Mouse (Mus musculus): ENCODE measurements around the gene Ppp1r36.
A peak's percentile ranks its signal among the peaks of the same experiment; 100 is the strongest.

The Ppp1r36 gene

GRCm38 (mm10) chr12:76417433-76417854 is at the start of gene Ppp1r36:
Gene Ppp1r36 (plus strand): TSS chr12:76417538.
- no peak for DNase-seq (ENCODE audit: extremely low read depth, low read depth)

- DNase-seq (ENCODE audit: extremely low read depth, low read depth), result no peak
These were observed 49.0 kb upstream of the Ppp1r36 start for GRCm38 (mm10) chr12:76368201-76368789.

DNA sequence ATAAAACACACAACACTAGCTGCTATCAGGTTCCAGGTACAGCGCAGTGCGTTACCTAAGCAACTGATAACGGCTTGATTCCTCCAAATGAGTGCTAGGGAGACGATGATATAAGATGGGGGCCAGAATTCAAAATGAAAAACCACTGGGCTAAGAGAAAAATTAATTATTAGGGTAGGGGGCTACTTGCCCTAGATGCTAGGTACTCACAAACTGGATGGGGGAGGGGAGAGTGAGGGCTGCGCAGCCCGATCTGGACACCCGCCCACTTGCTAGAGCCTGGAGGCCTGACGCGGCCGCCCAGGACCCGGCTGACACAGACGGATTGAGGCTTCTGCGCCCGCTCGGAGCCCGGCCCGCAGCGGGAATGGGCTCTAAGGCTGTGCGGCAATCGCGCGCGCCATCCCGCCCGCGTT is 48.5 kb upstream of the Ppp1r36 start:
- DNase-seq (ENCODE audit: extremely low read depth, low read depth), result peak; percentile 56

DNA sequence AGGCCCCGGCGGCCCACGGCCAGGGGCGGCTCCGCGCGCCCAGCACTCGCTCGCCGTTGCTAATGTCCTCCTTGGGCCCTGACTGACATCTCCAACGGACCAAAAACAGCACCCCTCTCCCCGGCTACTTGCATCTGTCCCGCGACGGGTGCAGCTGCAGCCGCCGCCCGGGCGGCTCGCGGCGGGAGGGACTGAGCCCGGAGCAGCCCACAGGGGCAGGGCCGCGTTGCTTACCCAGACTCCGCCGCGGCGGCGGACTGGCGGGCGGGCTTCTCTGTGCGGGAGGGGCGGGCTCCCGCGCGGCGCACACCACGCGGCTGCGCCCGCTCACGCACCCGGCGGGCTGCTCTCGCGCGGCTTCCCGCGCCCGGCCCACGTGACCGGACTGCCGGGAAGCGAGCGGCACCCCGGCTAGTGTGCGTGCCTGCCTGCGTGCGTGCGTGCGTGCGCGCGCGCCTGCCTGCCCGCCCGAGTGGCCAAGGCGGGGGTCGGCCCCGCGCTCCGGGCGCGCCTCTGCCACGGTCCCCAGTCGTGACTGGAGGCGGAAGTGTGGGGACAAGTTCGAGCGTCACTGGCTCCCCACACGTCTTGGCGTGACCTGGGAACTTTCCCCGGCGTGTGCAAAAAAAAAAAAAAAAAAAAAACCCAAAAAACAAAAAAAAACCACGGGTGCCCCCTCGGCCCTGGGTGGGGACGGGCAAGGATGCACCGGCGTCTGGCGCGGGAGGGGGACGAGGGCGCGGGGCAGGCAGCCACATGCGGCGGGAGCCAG is 47.9 kb upstream of the Ppp1r36 start, which contains the start of gene Zbtb25:
Zbtb25 (minus strand) TSS at position 397 of the 772 bp plus-strand sequence.
- DNase-seq (ENCODE audit: extremely low read depth, low read depth), result no peak

DNA sequence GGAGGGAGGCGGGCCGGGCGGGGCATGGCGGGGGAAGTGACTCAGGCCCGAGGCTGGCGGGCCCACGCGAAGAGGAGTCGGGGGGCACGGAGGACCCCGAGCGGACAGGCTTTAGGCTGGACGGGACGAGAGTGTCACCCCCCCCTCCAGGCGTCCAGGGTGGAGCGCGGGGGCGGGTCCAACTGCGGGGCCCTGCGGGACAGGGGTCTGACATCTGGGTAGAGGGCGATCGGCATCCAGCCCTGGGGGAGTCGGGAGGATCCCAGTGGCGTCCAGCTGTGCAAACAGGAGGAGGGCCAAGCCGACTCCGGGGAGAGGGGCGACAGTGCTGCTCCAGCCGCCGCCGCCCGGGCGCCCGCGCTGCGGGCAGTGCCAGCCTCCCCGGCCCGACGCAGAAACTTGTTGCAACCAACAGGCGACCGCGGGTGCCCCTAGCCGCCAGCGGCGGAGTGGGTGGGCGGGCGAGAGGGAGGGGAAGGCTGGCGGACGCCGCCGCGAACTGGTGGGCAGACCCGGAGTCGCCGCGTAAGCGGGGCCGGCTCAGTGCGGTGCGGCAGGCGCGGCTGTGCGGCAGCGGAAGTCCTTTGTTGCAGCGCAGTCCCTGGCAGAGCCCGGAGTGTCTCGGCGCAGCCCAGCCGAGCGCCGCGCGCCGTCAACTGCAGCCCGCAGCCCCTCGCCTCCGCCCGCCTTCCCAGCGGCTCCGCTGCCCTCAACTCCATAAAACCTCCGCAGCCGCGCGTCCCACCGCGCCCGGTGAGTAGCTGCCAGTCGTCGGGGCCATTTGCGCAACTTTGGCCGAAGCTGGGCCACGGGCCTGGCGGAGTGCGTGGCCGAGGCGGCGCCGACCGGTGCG is 47.1 kb upstream of the Ppp1r36 start, which contains the start of gene Zbtb1:
Zbtb1 (plus strand) TSS at position 289 of the 853 bp plus-strand sequence.
- DNase-seq (ENCODE audit: extremely low read depth, low read depth), result no peak

- DNase-seq (ENCODE audit: extremely low read depth, low read depth), result no peak
These were observed 46.3 kb upstream of the Ppp1r36 start for GRCm38 (mm10) chr12:76370831-76371571.

DNA sequence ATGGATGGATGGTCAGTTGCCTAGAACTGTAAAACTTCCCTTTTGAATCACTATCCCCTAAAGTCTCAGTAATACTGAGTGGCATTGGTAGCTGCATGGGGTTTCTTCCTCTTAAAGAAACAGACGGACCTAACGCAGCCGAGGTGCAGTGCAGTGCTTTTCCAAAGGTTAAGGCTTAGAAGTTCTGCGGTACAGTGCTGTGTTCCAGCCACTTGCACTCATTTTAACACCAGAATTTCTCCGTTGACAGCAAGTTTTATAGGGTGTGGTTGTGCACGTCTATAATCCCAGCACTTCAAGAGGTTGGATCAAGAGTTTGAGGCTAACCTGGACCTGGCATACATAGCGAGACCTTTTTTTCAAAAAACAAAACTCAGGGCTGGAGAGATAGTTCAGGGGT is 45.3 kb upstream of the Ppp1r36 start:
- peak; percentile 43 for DNase-seq (ENCODE audit: extremely low read depth, low read depth)

DNA sequence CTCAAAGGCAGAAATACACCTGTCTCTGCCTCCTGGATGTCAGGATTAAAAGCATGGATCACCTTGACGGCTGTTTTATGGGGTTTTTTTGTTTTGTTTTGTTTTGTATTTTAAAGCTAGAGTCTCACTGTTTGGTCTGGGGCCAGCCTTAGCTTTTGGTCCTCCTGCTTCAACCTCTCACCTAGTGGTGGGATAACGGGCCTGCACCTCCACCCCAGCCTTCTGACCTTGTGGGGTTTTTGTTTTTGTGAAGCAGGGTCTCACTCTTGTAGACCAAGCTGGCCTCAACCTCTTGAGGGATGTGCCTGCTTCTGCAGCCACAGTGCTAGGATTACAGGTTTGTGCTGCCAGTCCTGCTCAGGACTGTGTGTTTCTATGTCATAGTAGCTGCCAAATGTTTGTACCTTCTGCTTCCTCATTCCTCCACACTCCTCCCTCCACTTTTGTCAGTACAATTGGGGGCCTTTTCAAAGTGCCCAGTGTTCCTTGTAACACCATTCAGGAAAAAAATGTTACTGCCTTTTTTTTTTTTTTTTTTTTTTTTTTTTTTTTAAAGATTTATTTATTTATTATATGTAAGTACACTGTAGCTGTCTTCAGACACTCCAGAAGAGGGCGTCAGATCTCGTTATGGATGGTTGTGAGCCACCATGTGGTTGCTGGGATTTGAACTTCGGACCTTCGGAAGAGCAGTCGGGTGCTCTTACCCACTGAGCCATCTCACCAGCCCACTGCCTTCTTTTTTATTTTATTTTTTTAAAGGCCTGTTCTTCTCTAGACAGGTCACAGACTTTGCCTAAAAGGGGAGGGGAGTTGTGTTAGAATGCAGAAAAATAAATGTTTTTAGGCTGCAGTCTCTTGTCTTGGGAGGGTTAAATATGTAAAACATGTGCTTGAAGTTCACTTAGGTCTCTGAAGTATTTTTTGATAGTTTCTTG is 44.2 kb upstream of the Ppp1r36 start:
- peak; percentile 51 for DNase-seq (ENCODE audit: extremely low read depth, low read depth)

DNA sequence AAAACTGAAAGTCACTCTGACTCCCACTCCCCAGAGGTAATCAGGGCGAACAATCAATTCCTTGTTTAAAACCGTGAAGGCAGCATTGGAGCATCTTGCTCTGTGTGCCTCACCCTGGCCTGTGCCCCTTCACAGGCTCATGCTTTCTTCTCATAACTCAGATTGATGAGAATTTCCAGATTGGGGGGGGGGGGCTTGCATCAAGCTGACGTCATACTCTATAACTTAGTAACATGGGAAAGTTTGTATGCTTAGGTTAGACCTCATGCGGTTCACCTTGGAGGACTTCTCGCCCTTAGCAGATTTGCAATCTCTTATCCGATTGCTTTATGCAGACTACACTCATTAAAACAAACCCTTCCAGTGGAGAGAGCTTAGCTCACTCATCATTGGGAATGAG is 43.3 kb upstream of the Ppp1r36 start:
- DNase-seq (ENCODE audit: extremely low read depth, low read depth), result no peak

DNA sequence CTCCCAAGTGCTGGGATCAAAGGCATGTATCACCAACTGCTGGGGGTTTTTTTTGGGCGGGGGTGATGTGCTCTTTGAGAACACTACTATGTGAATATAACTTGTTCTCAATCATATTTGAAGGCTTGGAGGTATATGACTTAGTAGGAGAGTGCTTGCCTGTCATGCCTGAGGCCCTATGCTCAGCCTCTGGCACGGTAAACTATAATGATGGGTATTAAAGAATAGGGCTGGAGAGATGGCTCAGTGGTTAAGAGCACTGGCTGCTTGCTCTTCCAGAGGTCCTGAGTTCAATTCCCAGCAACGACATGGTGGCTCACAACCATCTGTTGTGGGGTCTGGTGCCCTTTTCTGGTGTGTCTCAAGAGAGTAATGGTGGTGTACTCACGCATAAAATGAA is 42.4 kb upstream of the Ppp1r36 start:
- DNase-seq (ENCODE audit: extremely low read depth, low read depth), result no peak

GRCm38 (mm10) chr12:76375506-76375905 is 41.8 kb upstream of the Ppp1r36 start:
- DNase-seq (ENCODE audit: extremely low read depth, low read depth), result peak; percentile 59

GRCm38 (mm10) chr12:76376649-76377048 is 40.7 kb upstream of the Ppp1r36 start:
- peak; percentile 74 for DNase-seq (ENCODE audit: extremely low read depth, low read depth)

DNA sequence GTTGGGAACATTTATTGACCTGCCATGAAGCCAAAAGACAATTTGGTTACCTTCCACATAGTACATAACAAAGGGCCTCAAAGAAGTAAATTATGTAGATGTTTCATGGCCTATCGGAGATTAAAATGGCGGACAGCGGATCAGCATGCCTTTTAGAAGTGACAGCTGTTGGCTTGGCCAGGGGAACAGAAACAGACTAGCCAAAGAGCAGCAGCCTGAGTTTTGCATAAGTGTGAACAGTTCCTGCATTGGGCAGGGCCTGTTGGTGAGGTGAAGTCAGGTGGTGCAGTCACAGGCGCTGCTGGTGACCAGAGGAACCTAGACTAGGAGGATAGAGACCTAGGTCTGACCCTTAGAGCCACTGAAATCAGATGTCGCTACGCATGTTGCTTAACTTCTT is 40.3 kb upstream of the Ppp1r36 start:
- no peak for DNase-seq (ENCODE audit: extremely low read depth, low read depth)

DNA sequence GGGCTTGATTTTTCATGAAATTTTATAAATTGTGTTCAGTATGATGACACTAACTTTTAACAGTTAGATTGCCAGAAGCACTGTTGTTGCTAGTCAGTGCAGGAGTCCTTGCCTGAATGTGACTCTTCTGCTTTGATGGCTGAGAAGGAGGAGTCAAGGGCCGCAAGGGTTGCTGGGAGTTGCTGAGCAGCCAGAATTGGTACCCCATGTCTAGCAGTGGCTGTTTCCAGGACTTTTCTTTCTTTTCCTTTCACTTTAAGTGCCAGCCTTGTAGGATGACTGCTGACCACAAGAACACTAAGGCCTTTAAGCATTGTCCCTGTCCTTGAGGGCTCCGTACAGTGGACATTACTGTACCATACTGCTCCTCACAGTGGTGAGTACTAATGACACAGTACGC is 39.6 kb upstream of the Ppp1r36 start:
- DNase-seq (ENCODE audit: extremely low read depth, low read depth), result no peak

- no peak for DNase-seq (ENCODE audit: extremely low read depth, low read depth)
These were observed 38.8 kb upstream of the Ppp1r36 start for GRCm38 (mm10) chr12:76378556-76378955.

GRCm38 (mm10) chr12:76380151-76380550 is 37.2 kb upstream of the Ppp1r36 start:
- no peak for DNase-seq (ENCODE audit: extremely low read depth, low read depth)

DNA sequence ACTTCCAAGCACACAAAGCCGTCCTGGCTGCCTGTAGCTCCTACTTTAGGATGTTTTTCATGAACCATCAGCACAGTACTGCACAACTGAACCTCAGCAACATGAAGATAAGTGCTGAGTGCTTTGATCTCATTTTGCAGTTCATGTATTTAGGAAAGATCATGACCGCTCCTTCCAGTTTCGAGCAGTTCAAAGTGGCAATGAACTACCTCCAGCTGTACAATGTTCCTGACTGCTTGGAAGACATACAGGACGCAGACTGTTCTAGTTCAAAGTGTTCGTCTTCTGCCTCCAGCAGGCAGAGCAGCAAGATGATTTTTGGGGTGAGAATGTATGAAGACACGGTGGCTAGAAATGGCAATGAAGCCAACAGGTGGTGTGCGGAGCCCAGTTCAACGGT is 32.0 kb upstream of the Ppp1r36 start:
- no peak for DNase-seq (ENCODE audit: extremely low read depth, low read depth)

- no peak for DNase-seq (ENCODE audit: extremely low read depth, low read depth)
These were observed 28.5 kb upstream of the Ppp1r36 start for GRCm38 (mm10) chr12:76388794-76389193.

GRCm38 (mm10) chr12:76391595-76392271 is 25.6 kb upstream of the Ppp1r36 start:
- peak; percentile 46 for DNase-seq (ENCODE audit: extremely low read depth, low read depth)
